Mouse (Mus musculus) embryonic facial prominence, embryonic 15.5 days (tissue): ENCODE data around the gene Cd47. TPM values are rescaled to one million over a fixed set of nuclear protein-coding genes. Genes with fewer than 3 reads are reported as not detected.

ENCODE experiments used
- ATAC-seq: fragments of 200-750 bp; cut with Nextera tagmentation; 2 replicates; pipeline ENCODE4 v1.8.0; 2017; ENCODE audit warnings: low read depth, moderate TSS enrichment; ENCODE audit not compliant: insufficient number of reproducible peaks, low FRiP score, low TSS enrichment
- H3K27ac ChIP-seq: fragments of 300-500 bp; sonication (generic); replicated peaks from 2 replicates; pipeline ENCODE4 v1.5.1; 2015; ENCODE audit warnings: mild to moderate bottlenecking, inconsistent platforms
- H3K27me3 ChIP-seq: fragments of 300-500 bp; sonication (generic); 2 replicates; pipeline ENCODE4 v1.6.1; 2015; ENCODE audit warnings: inconsistent platforms
- H3K36me3 ChIP-seq: fragments of 300-500 bp; sonication (generic); 2 replicates; pipeline ENCODE4 v1.6.1; 2015; ENCODE audit warnings: mild to moderate bottlenecking, inconsistent platforms
- H3K4me1 ChIP-seq: fragments of 300-500 bp; sonication (generic); 2 replicates; pipeline ENCODE4 v1.6.1; 2015; ENCODE audit warnings: inconsistent platforms
- H3K4me2 ChIP-seq: fragments of 300-500 bp; sonication (generic); replicated peaks from 2 replicates; pipeline ENCODE4 v1.6.1; 2015; ENCODE audit warnings: mild to moderate bottlenecking, inconsistent platforms
- H3K4me3 ChIP-seq: fragments of 300-500 bp; sonication (generic); replicated peaks from 2 replicates; pipeline ENCODE4 v1.5.1; 2015; ENCODE audit warnings: mild to moderate bottlenecking, inconsistent platforms
- H3K9ac ChIP-seq: fragments of 300-500 bp; sonication (generic); 2 replicates; pipeline ENCODE4 v1.6.1; 2015; ENCODE audit warnings: inconsistent platforms
- H3K9me3 ChIP-seq: fragments of 300-500 bp; sonication (generic); replicated peaks from 2 replicates; pipeline ENCODE4 v1.6.1; 2016; ENCODE audit warnings: inconsistent platforms
- WGBS: fragments of 180-500 bp; shearing (Covaris S2); methylation state at CpG from one replicate; pipeline ENCODE4 v1.1.7; 2015; 5-methylcytosine and 5-hydroxymethylcytosine counted together
- polyA plus RNA-seq: library from polyadenylated mRNA; unstranded; fragments of >200 nt; fragmentation: Nextera tagmentation; extraction: Ambion mirVana; gene quantifications from 2 replicates; pipeline ENCODE4 v1.2.1, GENCODE M21; 2015

The Cd47 gene
- polyA plus RNA-seq, 1 experiment from 2014 or later = 109 TPM

- no peaks in the 10 kb centered on the region for H3K36me3 ChIP-seq
- 87% methylated on average over 2 of the region's 2 CpGs for WGBS
- H3K27me3 ChIP-seq = no peaks in the 10 kb centered on the region
- H3K4me1 ChIP-seq = peaks cover 11% of the 10 kb centered on the region; the same call in 1 of the 2 replicates
- no peak overlapping the region for H3K27ac ChIP-seq
- ATAC-seq = no peak
- H3K4me2 ChIP-seq = no peak overlapping the region
- H3K9ac ChIP-seq = no peak overlapping the region
- H3K9me3 ChIP-seq = no peaks in the 10 kb centered on the region
- no peak overlapping the region for H3K4me3 ChIP-seq
Measured at GRCm38 (mm10) chr16:49955325-49955724, 155.0 kb downstream of the Cd47 start.

GRCm38 (mm10) chr16:49955952-49956351 is 155.6 kb downstream of the Cd47 start:
- WGBS = 77% methylated on average over 2 of the region's 2 CpGs
- Histone ChIP-seq H3K36me3 (no peaks in the 10 kb centered on the region), H3K27me3 (no peaks in the 10 kb centered on the region)

DNA sequence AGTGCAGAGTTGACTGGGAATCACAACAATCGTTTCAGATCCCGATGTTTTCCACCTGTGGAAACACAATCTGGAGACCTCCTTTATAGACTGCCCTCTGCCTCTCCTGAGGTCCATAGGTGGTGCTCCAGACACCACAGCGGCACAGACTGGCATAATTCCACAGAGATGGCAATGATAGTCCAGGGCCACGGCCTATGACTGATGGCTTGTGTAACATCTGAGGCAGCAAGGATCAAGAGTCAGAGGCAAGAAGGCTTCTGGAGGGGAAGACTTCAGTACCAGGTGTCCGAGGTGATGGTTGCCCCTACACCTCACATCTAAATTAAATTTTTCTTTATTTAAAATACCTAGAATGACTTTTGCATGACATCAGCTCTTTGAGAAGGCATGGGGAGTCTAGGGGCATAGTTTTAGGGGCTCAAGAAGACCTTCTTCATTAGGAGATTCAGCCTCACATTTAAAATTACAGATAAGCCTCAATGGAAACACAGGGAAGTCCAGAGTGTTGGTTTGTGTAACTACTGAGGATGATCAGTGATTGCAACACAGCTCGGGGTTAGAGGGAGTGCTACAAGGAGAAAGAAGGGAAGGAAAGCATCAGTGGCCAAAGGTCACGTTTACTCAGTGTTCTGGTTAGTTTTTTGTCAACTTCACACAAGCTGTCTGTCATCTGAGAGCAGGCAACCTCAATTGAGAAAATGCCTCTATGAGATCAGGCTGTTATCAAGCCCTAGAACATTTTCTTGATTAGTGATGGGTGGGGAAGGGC is 156.4 kb downstream of the Cd47 start:
- Histone ChIP-seq H3K4me3 (no peak overlapping the region), H3K4me2 (no peak overlapping the region), H3K36me3 (no peaks in the 10 kb centered on the region), H3K27me3 (no peaks in the 10 kb centered on the region), H3K9me3 (no peaks in the 10 kb centered on the region), H3K27ac (no peak overlapping the region), H3K4me1 (peaks cover 3% of the 10 kb centered on the region; the same call in 1 of the 2 replicates), H3K9ac (no peak overlapping the region)
- WGBS = 87% methylated on average over 7 of the region's 7 CpGs
- ATAC-seq = no peak

More at GRCm38 (mm10) chr16:49955952-49956351, 155.6 kb downstream of the Cd47 start:
- Histone ChIP-seq H3K9me3 (no peaks in the 10 kb centered on the region), H3K9ac (no peak overlapping the region), H3K27ac (no peak overlapping the region), H3K4me1 (peaks cover 10% of the 10 kb centered on the region; the same call in 1 of the 2 replicates), H3K4me2 (no peak overlapping the region), H3K4me3 (no peak overlapping the region)
- ATAC-seq = no peak

DNA sequence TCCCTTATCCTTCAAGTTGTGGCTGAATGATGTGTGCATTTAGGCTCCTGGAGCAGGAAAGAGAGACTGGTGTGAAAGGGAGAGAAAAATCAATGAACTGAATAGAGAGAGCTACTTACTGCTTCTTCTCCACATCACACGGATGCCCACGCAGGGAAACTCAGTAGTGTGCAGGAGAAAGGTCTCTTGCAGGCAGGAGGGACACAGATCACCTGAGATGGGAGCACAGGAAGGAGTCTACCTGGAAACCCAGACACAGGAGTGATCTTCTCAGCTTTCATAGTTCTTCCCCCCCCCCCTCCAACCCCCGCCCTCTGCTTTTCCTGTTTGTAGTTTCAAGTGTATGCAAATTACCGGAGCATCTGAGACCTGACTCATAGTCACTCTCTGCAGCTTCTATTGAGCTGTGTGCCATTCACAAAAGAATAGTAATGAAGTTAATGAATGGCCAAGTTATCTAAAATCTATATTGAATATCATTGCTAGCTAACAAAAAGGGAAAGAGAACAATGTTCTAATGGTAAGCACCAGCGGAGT is 158.6 kb downstream of the Cd47 start:
- no peak overlapping the region for H3K27ac ChIP-seq
- no peak for ATAC-seq
- H3K4me1 ChIP-seq = no peaks in the 10 kb centered on the region; the same call in 1 of the 2 replicates

DNA sequence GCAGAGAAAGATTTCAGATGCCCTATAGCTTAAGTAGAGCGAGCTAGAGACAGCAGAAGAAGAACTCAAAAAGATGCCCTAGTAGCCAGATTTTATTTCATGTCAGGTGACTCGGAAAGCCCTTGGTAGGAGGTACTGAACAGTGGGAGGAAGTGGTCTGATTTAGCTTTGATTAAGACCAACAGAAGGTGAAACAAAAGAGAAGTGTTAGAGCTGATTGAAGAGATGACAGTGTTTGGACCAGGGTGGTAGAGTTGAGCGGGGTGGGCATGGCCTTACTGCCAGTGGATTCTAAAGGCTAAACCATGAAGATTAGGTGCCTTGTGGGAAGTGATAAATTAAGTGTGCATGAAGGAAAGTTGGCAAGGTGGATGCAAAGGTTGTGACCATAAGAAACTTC is 162.0 kb downstream of the Cd47 start:
- WGBS = 82% methylated on average over 3 of the region's 3 CpGs
- Histone ChIP-seq H3K9ac (no peak overlapping the region), H3K27me3 (no peaks in the 10 kb centered on the region), H3K4me1 (peaks cover 3% of the 10 kb centered on the region; the same call in 1 of the 2 replicates), H3K4me2 (no peak overlapping the region), H3K9me3 (no peaks in the 10 kb centered on the region), H3K4me3 (no peak overlapping the region), H3K27ac (no peak overlapping the region), H3K36me3 (no peaks in the 10 kb centered on the region)
- no peak for ATAC-seq

More for the DNA sequence above, 158.6 kb downstream of the Cd47 start:
- Histone ChIP-seq H3K27me3 (no peaks in the 10 kb centered on the region), H3K9ac (no peak overlapping the region), H3K9me3 (no peaks in the 10 kb centered on the region), H3K4me2 (no peak overlapping the region), H3K4me3 (no peak overlapping the region), H3K36me3 (no peaks in the 10 kb centered on the region)
- WGBS = 86% methylated on average over 5 of the region's 5 CpGs

DNA sequence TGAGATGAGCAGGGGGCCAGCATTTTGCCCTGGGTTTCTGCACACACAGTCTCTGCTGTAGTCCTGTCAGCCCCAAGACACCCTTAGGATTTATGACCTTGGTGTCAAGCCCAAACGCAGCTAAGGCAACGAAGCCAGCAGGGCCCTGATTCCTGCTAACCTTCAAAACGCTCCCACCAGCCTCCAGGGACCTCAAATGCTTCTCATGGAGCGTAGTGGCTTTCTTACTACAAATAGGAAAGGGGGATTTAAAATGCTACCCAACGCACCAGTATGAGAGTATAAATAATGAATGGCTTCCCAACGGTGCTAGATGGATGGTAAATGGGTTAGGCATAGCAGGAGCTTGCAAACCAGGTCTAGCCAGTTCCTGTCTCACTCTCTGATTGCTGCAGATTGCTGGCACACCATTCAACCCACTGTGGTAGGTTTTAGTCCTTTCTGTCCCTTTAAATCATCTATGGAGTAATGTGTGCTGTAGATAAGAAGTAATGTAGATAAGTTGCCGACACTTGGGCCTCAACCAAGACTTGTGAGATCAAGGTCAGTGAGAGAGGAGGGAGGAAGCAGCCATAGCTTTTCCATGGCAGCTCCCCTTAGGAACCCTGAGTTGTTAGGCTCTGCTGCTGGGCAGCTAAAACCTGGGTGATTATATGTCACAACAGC is 164.1 kb downstream of the Cd47 start:
- WGBS = 57% methylated on average over 7 of the region's 7 CpGs
- H3K27ac ChIP-seq = no peak overlapping the region
- no peaks in the 10 kb centered on the region for H3K9me3 ChIP-seq
- no peaks in the 10 kb centered on the region for H3K27me3 ChIP-seq
- no peaks in the 10 kb centered on the region for H3K36me3 ChIP-seq
- no peak overlapping the region for H3K4me2 ChIP-seq
- ATAC-seq = no peak
- H3K4me3 ChIP-seq = no peak overlapping the region
- H3K9ac ChIP-seq = no peak overlapping the region
- H3K4me1 ChIP-seq = peaks cover 3% of the 10 kb centered on the region; the same call in 1 of the 2 replicates

Other genes with a start within 250 kb of the Cd47 start
- gene Ift57, start 101.3 kb upstream of the Cd47 start, polyA plus RNA-seq = 43.2 and 45.4 TPM in 2 replicates